Mouse (Mus musculus) cerebellum, postnatal 25 days (tissue): ENCODE data around the gene Foxo6.

Experiments
- DNase-seq, 2 experiments: peaks; one replicate each; pipeline ENCODE4 v3.0.0; 2021; ENCODE audit warnings: mixed read lengths in 2 of 2

The Foxo6 gene

GRCm38 (mm10) chr4:120284187-120284586 lies 3.0 kb downstream of the Foxo6 start:
- DNase-seq: peak in 1 of 2 experiments; percentile 23

GRCm38 (mm10) chr4:120283141-120283540 lies 4.0 kb downstream of the Foxo6 start:
- DNase-seq: peak; percentile 38 to 58

DNA sequence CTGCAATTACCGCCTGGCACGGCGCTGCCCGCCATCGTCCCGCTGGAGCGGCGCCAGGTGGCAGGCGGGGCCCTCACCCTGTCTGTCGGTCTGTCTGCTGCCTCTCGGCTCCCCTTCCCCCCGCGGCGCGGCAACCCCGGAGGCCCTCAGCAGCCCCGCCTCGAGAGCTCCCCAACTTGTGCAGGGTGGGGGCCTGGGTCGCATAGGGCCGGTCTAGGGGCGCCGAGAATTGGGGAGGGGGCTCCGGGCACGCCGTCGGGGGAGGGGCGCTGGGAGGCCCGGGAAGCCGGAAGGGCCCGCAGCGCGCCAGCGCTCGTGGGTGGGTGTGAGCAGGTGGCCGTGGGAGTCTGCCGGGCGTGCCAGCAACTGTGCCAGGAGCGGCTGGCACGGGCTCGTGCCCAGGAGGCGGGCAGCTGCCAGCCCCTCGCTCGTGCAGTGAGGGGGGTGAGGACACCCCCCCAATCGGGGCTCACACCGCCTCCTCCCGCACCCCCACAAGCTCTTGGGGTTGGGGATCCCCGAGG lies 4.5 kb downstream of the Foxo6 start:
- DNase-seq: peak; percentile 68 to 77

GRCm38 (mm10) chr4:120281011-120281410 lies 6.1 kb downstream of the Foxo6 start:
- DNase-seq: no peak

DNA sequence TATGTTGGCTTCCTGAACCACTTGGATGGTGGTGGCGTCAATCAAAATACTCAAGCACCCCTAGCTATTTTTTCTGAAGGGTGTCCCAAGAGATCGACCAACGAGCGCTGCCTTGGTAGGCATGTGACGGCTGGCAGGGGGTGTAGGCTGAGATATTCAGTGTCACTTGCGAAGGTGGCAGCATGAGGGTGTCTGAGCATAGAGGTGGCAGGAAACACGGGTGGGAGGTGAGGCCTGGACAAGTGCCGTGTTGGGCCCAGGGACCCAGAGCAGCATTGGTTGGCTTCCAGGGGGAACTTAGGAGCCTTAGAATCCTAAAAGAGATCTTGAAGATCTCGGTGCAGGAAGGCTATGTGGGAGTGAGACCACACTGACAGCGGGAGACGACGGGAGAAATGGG lies 6.7 kb downstream of the Foxo6 start:
- no peak for DNase-seq

- peak; percentile 31 to 33 for DNase-seq
Measured at GRCm38 (mm10) chr4:120277255-120277928, 9.8 kb downstream of the Foxo6 start.

DNA sequence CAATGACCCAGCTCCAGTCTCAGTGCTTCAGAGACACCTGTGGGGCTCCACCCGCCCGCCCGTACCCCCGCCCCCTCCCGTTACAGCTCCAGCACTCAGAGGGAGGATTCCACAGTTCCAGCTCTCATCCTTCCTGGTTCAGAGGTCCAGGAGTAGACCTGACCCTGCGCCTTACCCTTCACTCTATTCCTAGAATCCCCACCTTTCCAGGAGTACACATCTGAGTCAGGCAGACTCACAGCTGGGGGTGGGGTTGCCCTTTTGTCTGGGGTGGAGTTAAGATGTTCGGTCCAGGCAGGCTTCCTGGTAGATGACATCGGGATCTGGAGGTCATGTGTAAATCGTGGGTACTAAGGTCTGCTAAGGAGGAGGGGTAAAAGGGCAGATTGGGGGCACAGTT lies 11.7 kb downstream of the Foxo6 start:
- DNase-seq: no peak

GRCm38 (mm10) chr4:120273594-120273993 lies 13.6 kb downstream of the Foxo6 start:
- no peak for DNase-seq

GRCm38 (mm10) chr4:120271886-120272580 lies 15.1 kb downstream of the Foxo6 start:
- DNase-seq: no peak

- no peak for DNase-seq
Measured at GRCm38 (mm10) chr4:120271208-120271607, 15.9 kb downstream of the Foxo6 start.

GRCm38 (mm10) chr4:120270937-120271199 lies 16.3 kb downstream of the Foxo6 start:
- no peak for DNase-seq

- peak; percentile 28 to 35 for DNase-seq
Measured at GRCm38 (mm10) chr4:120270148-120270936, 16.8 kb downstream of the Foxo6 start.

DNA sequence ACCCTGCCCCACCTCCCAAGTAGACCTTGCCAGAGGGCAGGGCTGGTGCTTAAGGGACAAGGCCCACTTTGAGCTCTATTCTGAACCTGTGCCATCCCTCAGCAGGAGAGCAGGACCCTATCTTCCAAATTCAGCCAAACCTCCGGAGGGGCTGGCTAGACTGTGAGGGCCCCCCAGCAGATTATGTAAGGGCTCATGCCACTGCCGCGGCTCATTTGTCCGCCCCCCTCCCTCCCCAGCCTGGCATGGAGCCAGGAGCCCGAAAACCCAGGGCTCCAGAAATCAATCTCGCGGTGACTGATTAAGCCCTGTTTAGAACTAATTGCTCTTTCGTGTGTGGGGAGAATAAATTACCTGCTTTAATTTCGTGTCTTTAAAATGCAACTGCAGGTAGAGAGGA lies 17.7 kb downstream of the Foxo6 start:
- DNase-seq: peak in 1 of 2 experiments; percentile 33

DNA sequence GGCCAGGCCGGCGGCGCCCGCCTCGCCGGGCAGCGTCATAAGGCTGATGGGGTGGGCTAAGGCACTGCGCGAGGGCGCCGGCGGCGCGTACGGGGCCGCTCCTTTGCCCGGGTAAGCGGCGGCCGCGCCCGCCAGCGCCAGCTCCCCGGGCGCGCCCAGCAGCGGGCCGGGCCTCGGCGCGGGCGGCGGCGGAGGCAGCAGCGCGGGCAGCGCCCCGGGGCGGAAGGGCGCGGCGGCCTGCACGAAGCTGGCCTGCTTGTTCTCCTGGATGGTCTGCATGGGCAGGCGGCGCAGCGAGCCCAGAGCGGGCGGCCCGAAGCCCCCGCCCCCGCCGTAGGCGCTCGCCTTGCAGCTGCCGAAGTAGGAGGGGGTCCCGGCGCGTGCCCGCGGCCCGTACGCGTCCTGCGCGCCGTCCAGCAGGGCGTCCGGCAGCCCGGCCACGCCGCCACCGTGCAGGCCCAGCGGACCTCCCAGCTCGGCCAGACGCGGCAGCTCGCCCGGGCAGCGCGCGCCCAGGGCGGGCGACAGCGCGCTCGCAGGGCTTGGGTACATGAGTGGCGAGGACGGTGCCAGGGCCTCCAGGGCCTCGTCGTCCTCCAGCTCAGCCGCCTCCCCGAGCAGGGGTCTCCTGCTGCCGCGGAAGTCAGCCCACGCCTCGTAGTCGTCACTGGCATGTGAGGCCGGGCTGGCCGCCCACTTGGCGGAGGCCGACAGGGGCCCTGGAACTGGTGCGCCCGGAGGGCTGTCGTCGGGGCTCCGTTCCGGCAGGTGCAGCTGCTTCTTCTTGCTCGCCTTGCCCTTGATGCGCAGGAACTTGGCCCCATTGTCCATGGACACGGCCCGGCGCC lies 18.7 kb downstream of the Foxo6 start:
- peak in 1 of 2 experiments; percentile 16 for DNase-seq

DNA sequence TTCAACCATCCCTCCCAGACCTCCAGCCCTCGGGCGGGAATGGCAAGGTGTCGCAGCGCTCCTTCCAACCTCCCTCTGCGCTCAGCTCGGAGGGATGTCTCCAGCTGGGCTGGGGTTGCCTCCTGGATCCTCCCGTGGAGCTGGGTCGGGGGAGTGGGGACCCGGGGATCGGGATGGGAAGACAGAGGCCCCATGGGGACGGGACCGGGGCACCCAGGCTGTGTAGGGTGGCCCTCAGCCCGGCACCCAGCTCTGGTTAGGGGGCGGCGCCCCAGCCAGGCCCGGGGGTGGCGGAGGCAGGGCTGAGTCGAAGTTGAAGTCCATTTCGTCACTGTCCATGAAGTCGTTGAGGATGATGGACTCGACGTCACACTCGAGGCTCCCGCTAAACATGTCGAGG lies 19.5 kb downstream of the Foxo6 start:
- no peak for DNase-seq

DNA sequence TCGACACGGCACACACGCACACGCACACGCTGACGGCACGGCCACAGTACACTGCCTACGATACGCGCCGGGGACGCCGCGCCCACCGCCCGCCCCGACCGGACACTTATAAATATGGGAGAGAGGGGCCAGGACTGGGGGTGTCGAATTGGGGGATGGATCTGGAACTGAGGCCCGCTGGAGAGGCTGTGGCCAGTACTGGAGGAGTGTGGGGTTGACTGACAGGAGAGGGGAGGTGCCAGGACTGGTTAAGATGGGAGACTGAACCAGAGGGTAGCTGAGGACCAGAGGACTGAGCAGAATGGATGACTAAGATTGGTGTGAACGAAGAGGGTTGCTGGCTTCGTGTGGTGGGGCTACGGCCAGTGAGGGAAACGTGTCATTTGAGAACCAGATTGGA lies 20.0 kb downstream of the Foxo6 start:
- DNase-seq: no peak

DNA sequence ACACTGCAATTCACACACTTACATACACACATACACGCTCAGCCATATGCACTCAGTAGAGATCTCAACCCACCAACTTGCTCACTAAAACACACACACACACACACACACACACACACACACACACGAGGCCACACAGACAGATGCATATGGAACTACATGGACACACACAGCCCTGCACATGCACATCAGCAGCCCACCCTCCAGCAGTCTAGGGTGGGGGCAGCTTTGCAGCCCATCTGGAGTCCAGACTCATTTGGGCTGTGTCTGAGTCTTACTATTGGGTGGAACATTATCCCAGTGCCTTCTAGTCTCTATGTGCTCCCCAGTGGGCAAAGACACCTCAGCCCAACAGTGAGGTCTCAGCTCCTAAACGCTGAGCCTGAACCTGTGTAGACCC lies 23.0 kb downstream of the Foxo6 start:
- no peak for DNase-seq

GRCm38 (mm10) chr4:120262726-120263125 lies 24.4 kb downstream of the Foxo6 start:
- DNase-seq: no peak

GRCm38 (mm10) chr4:120262206-120262605 lies 24.9 kb downstream of the Foxo6 start:
- no peak for DNase-seq

DNA sequence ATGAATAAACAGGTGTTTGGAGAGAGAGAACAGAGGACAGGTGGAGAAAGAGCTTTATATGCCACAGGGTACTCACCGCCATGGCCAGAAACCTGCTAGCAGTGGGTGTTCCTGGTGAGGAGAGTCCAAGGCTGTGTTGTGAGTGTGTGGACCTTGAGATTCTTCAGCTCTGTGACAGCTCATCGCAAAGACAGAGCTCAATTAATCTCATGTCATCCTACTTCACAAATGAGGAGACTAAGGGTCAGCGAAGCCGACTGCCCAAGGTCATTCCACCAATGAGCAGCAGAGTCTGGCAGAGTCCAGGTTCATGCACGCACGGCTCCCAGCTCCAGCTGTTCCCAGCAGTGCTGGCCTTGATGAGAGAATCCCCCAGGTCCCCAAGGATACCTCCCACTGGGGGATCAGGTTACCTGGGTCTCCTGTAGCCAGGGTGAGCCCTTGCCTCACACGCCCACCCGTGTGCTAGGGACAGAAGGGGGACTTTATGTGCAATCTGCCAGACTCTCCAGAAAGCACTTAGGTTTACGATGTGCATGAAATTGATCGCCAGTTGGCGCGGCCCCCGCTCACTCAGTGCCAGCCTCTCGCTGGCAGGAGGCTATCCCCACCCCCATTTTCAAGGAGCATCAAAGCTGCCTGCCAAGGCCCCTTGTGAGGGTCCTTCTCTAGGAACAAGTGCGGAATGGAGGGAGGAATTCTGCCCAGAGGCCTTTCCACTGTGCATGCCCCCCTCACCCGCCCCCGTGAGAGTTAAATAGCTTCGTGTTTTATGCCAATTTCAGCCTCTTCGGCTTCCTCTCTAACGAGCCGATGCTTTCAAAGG lies 27.6 kb downstream of the Foxo6 start:
- DNase-seq: no peak

DNA sequence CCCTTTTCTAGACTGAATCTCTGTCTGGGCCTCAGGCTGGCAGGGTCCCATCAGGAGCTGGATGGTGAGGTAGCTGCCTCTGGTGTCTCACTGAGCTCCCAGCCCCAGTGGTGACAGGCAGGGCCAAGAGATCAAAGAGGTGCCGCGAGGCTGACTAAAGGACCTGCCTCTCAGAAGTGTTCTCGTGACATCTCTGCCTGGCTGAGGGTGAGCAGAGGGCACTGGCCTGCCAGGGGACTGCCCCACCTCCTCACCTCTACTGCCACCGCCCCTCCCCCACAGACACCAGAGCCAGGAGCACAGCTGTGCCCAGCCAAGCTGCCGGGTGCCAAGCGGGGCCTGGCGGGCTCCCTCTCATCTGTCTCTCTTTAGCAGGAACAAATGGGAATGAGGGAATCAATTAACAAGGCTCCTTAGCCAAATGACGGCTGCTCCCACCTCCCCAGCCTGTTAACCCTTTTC lies 38.3 kb downstream of the Foxo6 start:
- peak; percentile 34 to 58 for DNase-seq

- DNase-seq: peak in 1 of 2 experiments; percentile 43
Measured at GRCm38 (mm10) chr4:120247412-120247811, 39.7 kb downstream of the Foxo6 start.
